Mouse (Mus musculus) kidney, adult 2 months (tissue): ENCODE results near the gene Stxbp2.

ENCODE experiments used
- CTCF ChIP-seq: fragments of 200-500 bp; conservative IDR thresholded peaks from 2 replicates; pipeline ENCODE4 v1.5.1; 2011; ENCODE audit warnings: low read depth, mild to moderate bottlenecking, control low read depth, low read length, moderate library complexity, mixed read lengths; ENCODE audit not compliant: insufficient read depth, insufficient read length
- POLR2A ChIP-seq: fragments of 200-500 bp; IDR thresholded peaks from one replicate; pipeline ENCODE4 v1.6.1; 2011; ENCODE audit warnings: low read depth, low read length, control low read depth

DNA sequence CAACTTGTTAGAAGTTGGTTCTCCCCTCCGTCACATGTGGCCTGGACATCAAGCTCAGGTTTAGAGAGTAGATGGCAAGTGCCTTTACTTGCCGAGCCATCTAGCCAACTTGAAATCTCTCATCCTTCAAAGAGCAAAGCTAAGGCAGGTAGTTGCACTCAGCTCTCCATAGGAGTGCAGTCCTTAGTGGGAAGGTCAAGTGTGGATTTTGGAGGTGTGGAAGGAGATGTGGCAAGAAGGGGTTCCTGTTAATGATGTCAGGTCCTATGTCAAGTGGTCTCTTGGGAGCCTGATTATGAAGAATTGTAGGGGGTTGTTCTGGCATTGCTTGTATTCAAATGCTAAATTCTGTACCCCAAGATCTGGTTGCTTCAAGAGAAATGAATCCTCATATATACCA, 36.3 kb upstream of the Stxbp2 start:
- TF ChIP-seq POLR2A (no peak), CTCF (no peak)
